Mouse (Mus musculus): ENCODE results near the gene Ctrl.

DNA sequence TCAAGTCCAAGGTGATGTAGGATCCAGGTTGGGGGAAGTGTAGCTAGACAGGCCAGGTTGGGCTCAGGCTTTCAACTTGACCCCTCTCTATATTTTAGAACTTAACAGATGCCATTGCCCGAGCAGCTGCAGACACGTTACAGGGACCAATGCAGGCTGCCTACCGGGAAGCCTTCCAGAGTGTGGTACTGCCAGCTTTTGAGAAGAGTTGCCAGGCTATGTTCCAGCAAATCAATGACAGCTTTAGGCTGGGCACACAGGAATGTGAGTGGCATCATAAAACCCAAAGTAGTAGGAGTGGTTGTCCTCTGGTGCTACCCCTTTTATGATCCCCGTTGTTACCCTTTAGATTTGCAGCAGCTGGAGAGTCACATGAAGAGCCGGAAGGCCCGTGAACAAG, 42.8 kb downstream of the Ctrl start:
- TF ChIP-seq POLR2A (IDR thresholded peaks at IDR 0.05; ENCODE audit: low read depth, low read length) (no peak), CTCF (conservative IDR thresholded peaks at IDR 0.05; ENCODE audit: insufficient read depth, insufficient read length, low read depth, low read length) (no peak)

All from kidney, adult 2 months (tissue).